Mouse (Mus musculus): Measurements from ENCODE around the gene Mrtfa.

GRCm38 (mm10) chr15:81072748-81073147 is 117.8 kb downstream of the Mrtfa start:
- TF ChIP-seq CTCF (IDR thresholded peaks at IDR 0.05; ENCODE audit: low read depth, low read length) (no peak), POLR2A (IDR thresholded peaks at IDR 0.05; ENCODE audit: borderline replicate concordance, low read depth, low read length) (no peak)
